Mouse (Mus musculus): ENCODE results near the gene Hoxa11. TPM values are rescaled to one million over a fixed set of nuclear protein-coding genes. Genes with fewer than 3 reads are reported as not detected.
A peak's percentile ranks its signal among the peaks of the same experiment; 100 is the strongest.

Hoxa11 gene
- polyA plus RNA-seq, 1 experiment from 2014 or later: 1.7 TPM

DNA sequence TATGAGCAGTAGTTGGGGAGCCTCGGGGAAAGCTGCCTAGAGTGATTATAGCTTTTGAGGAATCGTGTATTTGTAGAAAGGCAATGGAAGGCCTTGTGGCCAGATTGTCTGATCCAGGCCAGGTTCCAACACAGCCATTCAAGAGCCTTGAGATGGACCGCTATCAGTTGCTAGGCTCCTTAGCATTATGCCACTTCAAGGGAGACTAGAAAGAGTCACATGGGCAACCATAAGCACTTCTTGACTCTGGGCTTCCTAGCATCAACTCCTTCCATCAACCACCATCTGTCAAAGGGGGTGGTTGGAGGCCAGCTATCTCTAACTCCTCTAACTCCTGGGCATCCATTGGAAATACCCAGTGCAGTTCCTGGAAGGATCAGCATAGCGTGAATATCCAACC, 4.2 kb upstream of the Hoxa11 start:
- no peak overlapping the region for H3K27ac ChIP-seq
- no peaks in the 10 kb centered on the region for H3K9me3 ChIP-seq
- H3K36me3 ChIP-seq: no peaks in the 10 kb centered on the region
- H3K4me3 ChIP-seq: no peak overlapping the region
- H3K27me3 ChIP-seq (ENCODE audit: insufficient read depth, poor library complexity, severe bottlenecking): peaks cover 100% of the 10 kb centered on the region
- H3K4me1 ChIP-seq: peaks cover 25% of the 10 kb centered on the region
- under 1% methylated on average over 4 of the region's 4 CpGs for WGBS
- peak; percentile 69 for DNase-seq (ENCODE audit: low spot score)

DNA sequence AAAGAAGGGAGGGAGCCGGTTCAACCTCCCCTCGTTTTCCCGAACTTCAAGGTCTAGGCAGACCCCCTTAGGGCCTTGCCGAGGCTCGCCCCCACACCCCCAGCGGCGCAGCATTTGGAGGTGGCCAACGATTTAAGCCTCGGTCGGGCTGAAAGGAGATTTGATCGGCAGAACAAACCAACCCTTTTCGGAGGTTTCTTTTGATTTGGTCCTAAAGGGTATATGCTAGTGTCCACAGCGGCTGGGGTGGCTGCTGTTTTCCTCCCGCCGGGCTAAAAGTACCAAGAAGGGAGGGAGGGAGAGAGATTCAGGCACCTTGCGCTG, 3.8 kb upstream of the Hoxa11 start:
- no peaks in the 10 kb centered on the region for H3K36me3 ChIP-seq
- DNase-seq (ENCODE audit: low spot score): no peak
- H3K9me3 ChIP-seq: no peaks in the 10 kb centered on the region
- H3K27me3 ChIP-seq (ENCODE audit: insufficient read depth, poor library complexity, severe bottlenecking): peaks cover 100% of the 10 kb centered on the region
- under 1% methylated on average over 16 of the region's 16 CpGs for WGBS
- H3K27ac ChIP-seq: no peak overlapping the region
- peak overlapping the region; percentile 24; the same call in 1 of the 2 replicates for H3K4me3 ChIP-seq
- peaks cover 26% of the 10 kb centered on the region for H3K4me1 ChIP-seq

DNA sequence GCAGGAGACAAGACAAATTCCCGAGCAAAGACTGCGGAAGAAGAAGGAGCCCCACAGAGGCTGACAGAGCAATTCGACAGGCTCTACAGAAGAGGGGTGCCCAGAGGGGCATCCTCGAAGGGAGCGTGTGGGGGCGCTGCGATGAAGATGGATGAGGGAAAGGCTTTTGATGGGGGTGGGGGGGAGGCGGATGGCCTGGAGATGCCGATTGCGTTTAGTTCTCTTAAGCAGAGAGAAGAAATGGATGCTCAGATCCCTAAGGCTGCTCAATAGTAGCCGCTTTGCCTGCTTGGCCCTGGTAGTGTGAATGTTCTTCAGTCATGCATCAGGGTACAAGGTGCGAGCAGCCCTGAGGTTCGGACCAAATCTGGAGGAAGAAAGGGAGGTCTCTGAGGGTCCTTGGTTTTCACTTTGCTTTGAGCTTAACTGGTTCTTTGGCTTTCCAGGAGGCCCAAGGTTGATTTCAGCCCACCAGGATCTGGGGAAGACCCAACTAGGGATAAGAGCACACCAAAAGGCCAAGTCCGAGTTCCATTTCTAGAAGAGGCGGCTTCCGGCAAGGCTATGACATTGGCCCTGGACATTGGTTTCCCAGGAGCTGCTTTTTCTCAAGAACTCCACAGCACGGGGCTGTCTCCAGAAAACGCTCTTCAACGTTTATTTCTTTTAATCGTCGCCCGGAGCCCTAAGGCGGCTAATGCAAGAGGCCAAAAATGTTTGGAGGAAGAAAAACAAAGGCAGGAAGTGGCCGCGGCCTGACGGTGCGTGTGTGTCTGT, 3.2 kb upstream of the Hoxa11 start:
- H3K4me3 ChIP-seq: peak overlapping the region; percentile 24; the same call in 1 of the 2 replicates
- H3K36me3 ChIP-seq: no peaks in the 10 kb centered on the region
- H3K9me3 ChIP-seq: no peaks in the 10 kb centered on the region
- H3K27ac ChIP-seq: no peak overlapping the region
- WGBS: under 1% methylated on average over 27 of the region's 27 CpGs
- H3K27me3 ChIP-seq (ENCODE audit: insufficient read depth, poor library complexity, severe bottlenecking): peaks cover 100% of the 10 kb centered on the region
- peak; percentile 72 for DNase-seq (ENCODE audit: low spot score)
- H3K4me1 ChIP-seq: peaks cover 26% of the 10 kb centered on the region

DNA sequence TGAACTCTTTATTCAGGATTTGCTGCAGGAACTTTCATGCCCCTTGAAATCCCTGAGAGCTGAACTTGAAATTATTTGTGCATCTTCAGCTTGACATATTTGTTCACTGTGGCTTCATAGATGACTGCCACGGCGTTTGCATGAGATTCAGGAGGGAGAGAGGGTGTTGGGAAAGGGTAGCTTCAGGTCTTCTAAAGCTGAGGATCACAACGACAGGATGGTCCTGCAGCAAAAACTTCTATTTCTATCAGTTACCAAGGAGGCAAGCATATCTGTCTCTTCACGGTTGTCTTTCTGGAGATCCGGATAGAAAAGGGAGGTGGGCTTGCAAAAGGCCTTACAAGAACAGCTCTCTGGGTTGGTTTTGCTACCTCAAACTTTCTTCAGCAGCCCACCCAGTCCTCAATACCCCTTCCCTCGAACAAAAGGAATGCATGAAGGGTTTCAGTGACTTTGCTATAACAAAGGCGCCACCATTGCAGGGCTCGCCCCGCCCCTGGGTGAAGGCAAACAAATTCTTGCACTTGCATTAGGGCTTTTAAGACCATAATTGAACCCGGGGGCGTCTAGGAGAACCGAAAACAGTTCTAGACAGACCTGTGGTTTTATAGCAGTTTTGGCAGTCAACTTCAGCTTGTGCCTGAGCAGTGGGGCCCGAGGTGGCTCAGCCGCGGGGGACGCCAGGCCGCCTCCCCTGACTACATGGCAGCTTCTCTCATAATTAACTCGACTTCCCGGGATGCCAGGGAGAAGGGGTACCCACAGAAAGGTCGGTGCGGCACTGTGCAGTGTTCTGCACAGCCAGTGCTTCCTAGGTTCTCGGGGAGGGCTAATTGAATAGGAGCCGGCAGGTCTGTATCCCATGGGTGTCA, 2.4 kb upstream of the Hoxa11 start:
- DNase-seq (ENCODE audit: low spot score): peak; percentile 72
- peaks cover 20% of the 10 kb centered on the region for H3K4me1 ChIP-seq
- no peak overlapping the region for H3K4me3 ChIP-seq
- H3K9me3 ChIP-seq: no peaks in the 10 kb centered on the region
- peaks cover 100% of the 10 kb centered on the region for H3K27me3 ChIP-seq (ENCODE audit: insufficient read depth, poor library complexity, severe bottlenecking)
- H3K36me3 ChIP-seq: no peaks in the 10 kb centered on the region
- 2% methylated on average over 23 of the region's 23 CpGs for WGBS
- no peak overlapping the region for H3K27ac ChIP-seq

DNA sequence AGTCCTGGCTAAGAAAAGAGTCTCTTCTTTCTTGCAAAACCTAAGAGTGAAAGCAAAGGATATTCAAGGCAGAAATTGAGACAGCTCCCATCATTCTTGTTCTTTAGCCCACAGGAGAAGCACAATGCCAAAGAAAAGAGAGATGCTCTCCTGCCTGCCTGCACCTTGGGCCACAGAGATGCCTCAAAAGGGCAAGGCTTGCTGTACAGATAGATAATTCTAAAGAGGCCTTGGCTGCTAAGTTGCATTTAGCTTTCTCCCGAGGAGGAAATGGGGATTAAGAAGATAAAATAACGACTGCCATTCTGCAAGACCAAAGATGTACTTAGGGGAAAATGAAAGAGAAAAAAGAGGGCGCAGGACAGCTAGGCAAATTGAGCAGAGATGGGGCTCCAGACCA, 1.3 kb upstream of the Hoxa11 start:
- no peak overlapping the region for H3K27ac ChIP-seq
- H3K36me3 ChIP-seq: no peaks in the 10 kb centered on the region
- 0 out of 2 replicates have a peak overlapping the region, but pooled peaks have one; percentile 32 for H3K4me3 ChIP-seq
- WGBS: 4% methylated on average over 3 of the region's 3 CpGs
- H3K4me1 ChIP-seq: peaks cover 15% of the 10 kb centered on the region
- H3K27me3 ChIP-seq (ENCODE audit: insufficient read depth, poor library complexity, severe bottlenecking): peaks cover 99% of the 10 kb centered on the region
- peak; percentile 66 for DNase-seq (ENCODE audit: low spot score)
- no peaks in the 10 kb centered on the region for H3K9me3 ChIP-seq

DNA sequence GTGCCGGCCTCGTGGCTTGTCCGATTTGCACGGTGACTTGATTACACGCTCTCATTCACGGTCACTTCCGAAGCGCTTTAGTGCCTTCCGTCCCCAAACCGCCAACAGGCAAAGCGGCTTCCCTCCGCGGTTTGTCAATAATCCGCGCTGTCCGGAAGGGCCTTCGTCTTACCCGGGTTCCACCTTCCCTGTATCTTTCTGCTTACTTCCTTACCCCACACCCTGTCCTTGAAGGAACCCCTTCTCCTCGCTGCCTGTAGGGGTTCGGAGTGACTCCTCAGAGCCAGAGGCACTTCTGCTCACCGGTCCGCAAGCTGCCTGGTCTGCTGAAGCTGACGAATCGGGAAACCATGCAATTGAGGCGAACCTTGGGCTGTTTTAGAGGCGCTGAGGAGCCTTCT, 793 bp upstream of the Hoxa11 start:
- no peak overlapping the region for H3K27ac ChIP-seq
- H3K27me3 ChIP-seq (ENCODE audit: insufficient read depth, poor library complexity, severe bottlenecking): peaks cover 99% of the 10 kb centered on the region
- H3K36me3 ChIP-seq: no peaks in the 10 kb centered on the region
- H3K4me3 ChIP-seq: peak overlapping the region; percentile 32
- DNase-seq (ENCODE audit: low spot score): peak; percentile 75
- WGBS: under 1% methylated on average over 26 of the region's 26 CpGs
- no peaks in the 10 kb centered on the region for H3K9me3 ChIP-seq
- H3K4me1 ChIP-seq: peaks cover 15% of the 10 kb centered on the region

DNA sequence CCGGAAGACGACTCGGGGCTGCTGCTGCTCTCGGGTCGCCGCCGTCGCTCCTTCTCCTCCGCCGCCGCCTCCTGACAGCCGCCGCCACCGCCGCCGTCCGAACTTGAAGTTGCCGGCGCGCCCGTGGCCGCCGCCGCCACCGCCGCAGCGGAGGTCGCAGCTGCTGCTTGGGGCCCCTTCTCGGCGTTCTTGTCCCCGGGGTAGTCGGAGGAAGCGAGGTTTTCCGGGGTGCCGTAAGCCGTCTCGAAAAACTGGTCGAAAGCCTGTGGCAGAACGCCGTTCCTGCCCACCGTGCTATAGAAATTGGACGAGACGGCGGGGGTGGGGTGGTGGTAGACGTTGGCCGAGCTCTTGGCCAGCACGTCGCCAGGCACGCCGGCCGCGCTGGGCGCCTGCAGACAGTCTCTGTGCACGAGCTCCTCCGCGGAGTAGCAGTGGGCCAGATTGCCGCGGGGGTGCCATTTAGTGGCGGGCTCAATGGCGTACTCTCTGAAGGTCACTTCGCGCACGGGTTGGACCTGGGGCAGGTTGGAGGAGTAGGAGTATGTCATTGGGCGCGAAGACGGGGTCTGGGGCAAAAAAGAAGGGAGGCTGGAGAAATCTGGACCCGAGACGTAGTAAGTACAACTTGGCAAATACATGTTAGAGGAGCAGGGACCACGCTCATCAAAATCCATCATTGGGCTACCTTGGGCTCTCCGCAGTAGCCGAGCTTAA, 412 bp downstream of the Hoxa11 start:
- WGBS: under 1% methylated on average over 71 of the region's 71 CpGs
- no peak overlapping the region for H3K27ac ChIP-seq

DNA sequence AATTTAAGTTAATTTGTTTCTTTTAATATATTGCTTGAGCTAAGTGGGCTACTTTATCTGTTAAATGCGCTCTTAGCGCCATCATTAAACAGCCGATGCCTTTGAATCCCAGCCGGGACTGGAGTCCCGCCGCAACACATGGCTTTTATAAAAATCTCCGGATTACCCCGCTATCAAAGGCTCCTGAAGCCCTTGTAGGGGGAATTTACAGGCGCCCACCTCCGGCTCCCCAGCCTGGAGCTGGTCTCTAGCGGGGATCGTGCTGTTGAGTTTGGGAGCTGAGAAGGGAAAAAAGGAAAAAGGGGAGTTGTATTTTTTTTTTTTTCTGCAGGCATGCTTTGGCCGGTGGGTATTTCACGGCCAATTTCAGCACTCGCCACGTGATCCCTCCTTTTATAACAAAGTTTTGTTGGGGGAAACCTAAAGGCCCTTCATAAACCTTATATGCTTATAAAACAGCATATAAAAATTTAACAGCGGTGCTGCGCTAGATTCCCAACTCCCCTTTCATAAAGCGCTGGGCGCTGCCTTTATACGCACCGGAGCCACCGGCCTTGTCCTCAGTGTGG, 1.1 kb downstream of the Hoxa11 start:
- Histone ChIP-seq H3K4me3 (peak overlapping the region; percentile 46), H3K27ac (no peak overlapping the region)
- DNase-seq (ENCODE audit: low spot score): peak; percentile 65

More for the DNA sequence above, 412 bp downstream of the Hoxa11 start:
- no peaks in the 10 kb centered on the region for H3K36me3 ChIP-seq
- peaks cover 16% of the 10 kb centered on the region for H3K4me1 ChIP-seq
- H3K27me3 ChIP-seq (ENCODE audit: insufficient read depth, poor library complexity, severe bottlenecking): peaks cover 99% of the 10 kb centered on the region
- peak overlapping the region; percentile 46 for H3K4me3 ChIP-seq
- peak; percentile 72 for DNase-seq (ENCODE audit: low spot score)
- no peaks in the 10 kb centered on the region for H3K9me3 ChIP-seq

DNA sequence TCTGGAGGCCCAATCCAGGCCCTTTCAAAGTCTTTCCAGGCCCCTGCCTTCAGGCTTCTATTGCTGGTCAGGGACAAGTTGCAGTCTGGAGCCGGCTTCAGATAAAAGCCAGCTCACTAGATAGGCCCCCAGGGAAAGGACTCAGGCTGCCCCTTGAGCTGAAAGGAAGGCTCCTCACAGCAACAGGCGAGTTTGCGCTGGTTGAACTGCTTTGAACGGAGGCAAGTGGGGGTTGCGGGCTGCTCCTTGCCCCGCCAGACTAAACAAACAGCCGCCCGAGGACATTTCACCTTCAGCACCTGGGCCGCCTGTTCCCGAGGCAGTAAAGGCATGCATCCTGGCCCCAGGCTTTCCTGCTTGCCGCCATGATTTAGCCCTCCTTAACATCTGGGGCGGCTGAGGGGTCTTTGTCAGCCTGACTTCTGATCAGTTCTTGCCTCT, 1.9 kb downstream of the Hoxa11 start:
- peak; percentile 74 for DNase-seq (ENCODE audit: low spot score)
- H3K9me3 ChIP-seq: no peaks in the 10 kb centered on the region
- peaks cover 13% of the 10 kb centered on the region; the same call in 1 of the 2 replicates for H3K4me1 ChIP-seq
- 1% methylated on average over 12 of the region's 12 CpGs for WGBS
- no peaks in the 10 kb centered on the region for H3K36me3 ChIP-seq
- no peak overlapping the region for H3K4me3 ChIP-seq
- peaks cover 99% of the 10 kb centered on the region for H3K27me3 ChIP-seq (ENCODE audit: insufficient read depth, poor library complexity, severe bottlenecking)
- no peak overlapping the region for H3K27ac ChIP-seq

More for the DNA sequence above, 1.1 kb downstream of the Hoxa11 start:
- no peaks in the 10 kb centered on the region for H3K9me3 ChIP-seq
- 1% methylated on average over 23 of the region's 23 CpGs for WGBS
- peaks cover 18% of the 10 kb centered on the region for H3K4me1 ChIP-seq
- H3K27me3 ChIP-seq (ENCODE audit: insufficient read depth, poor library complexity, severe bottlenecking): peaks cover 99% of the 10 kb centered on the region
- no peaks in the 10 kb centered on the region for H3K36me3 ChIP-seq

DNA sequence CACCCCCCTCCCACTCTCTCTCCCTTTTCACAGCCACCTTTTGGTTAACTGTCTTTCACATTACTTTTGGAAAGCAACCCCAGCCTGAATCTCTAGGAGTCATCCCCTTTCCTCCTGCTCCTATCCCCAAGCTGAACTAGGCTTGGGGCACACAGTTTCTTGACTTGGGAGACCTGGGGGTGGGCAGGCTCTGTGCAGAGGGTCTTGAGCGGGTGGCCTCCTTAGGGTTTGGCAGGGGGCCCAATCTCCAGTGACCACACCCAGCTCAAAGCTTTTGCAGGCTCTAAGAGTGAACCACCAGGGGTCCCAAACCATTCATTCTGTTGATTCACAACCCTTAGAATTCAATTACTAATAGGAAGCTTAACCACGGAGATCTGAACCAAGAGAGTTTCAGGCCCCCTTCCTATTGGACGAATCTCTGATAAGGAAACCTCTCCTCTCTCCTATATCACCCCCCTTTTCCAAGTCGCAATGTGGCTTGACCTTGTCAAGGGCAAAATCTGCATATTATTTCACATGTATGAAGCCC, 2.7 kb downstream of the Hoxa11 start:
- Histone ChIP-seq H3K36me3 (no peaks in the 10 kb centered on the region), H3K27ac (no peak overlapping the region), H3K27me3 (ENCODE audit: insufficient read depth, poor library complexity, severe bottlenecking) (peaks cover 99% of the 10 kb centered on the region), H3K4me3 (no peak overlapping the region), H3K4me1 (peaks cover 9% of the 10 kb centered on the region; the same call in 1 of the 2 replicates), H3K9me3 (no peaks in the 10 kb centered on the region)
- 4% methylated on average over 4 of the region's 4 CpGs for WGBS
- peak; percentile 57 for DNase-seq (ENCODE audit: low spot score)

DNA sequence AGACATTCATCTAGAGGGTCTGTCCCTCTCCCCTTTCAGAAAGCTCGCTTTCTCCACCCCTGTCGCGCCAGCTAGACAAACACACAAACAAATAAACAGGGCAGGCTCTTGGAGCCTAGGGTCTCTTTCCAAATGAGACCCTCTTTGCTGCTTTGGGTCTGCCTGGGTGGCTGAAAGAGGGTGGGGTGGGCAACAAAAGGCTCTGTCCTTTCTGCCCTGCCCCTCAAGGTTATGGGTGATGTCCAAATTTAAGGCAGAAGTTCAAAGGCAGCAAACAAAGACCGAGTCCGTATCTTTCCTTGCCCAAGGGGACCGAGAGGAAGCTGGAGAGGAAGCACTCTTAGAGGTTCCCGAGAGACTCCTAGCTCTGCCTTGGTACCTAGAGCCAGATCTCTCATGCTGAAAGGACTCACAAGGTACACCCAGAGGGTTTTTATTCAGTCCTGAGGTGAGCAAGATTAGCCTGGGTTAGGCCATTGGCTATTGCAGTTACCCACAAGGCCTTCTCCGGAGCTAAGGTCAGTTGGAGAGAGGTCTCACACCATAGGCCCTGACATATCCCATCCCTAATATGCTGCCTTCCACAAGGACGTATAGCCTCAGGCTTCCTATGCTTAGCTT, 4.5 kb downstream of the Hoxa11 start:
- 3% methylated on average over 9 of the region's 9 CpGs for WGBS
- H3K36me3 ChIP-seq: no peaks in the 10 kb centered on the region
- H3K9me3 ChIP-seq: no peaks in the 10 kb centered on the region
- H3K27me3 ChIP-seq (ENCODE audit: insufficient read depth, poor library complexity, severe bottlenecking): peaks cover 99% of the 10 kb centered on the region
- H3K27ac ChIP-seq: no peak overlapping the region
- no peak overlapping the region; the same call in 1 of the 2 replicates for H3K4me3 ChIP-seq
- peak; percentile 70 for DNase-seq (ENCODE audit: low spot score)
- peaks cover 9% of the 10 kb centered on the region; the same call in 1 of the 2 replicates for H3K4me1 ChIP-seq

Data from heart, embryonic 10.5 days (tissue).